Mouse (Mus musculus) lung, postnatal 25 days (tissue): Measurements from ENCODE around the gene Gh.
"Not testable (repeated sequence)": the region's sequence is repeated elsewhere in the genome, so short reads cannot be mapped to it uniquely, and the experiment has no call there.

Experiments used
- DNase-seq: peaks from one replicate; pipeline ENCODE4 v3.0.0; 2022; ENCODE audit warnings: low spot score

Gene Gh

GRCm38 (mm10) chr11:106301765-106302164 lies at the start of gene Gh:
Gene Gh (minus strand): TSS chr11:106301865.
- no peak for DNase-seq

- DNase-seq, result no peak
Observed at GRCm38 (mm10) chr11:106351253-106351652, 49.6 kb upstream of the Gh start.

DNA sequence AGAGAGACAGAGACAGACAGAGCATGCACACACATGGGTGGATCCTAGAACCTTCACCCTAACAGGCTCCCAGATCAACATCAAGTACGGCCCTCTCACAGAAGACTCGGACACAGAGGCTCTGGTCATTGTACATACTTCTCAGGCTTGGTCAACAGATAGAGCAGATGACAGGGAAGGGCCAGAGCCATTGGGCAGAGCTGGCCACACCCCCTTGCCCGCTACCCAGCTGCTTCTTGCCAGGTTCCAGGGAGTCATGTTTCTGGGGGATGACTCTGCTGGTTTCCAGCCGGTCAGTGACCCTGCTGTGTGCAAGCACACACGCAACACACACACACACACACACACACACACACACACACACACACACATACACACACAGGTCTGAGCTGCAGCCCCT lies 49.2 kb upstream of the Gh start:
- DNase-seq, result no peak

- DNase-seq, result no peak
Observed at GRCm38 (mm10) chr11:106349772-106350171, 48.1 kb upstream of the Gh start.

DNA sequence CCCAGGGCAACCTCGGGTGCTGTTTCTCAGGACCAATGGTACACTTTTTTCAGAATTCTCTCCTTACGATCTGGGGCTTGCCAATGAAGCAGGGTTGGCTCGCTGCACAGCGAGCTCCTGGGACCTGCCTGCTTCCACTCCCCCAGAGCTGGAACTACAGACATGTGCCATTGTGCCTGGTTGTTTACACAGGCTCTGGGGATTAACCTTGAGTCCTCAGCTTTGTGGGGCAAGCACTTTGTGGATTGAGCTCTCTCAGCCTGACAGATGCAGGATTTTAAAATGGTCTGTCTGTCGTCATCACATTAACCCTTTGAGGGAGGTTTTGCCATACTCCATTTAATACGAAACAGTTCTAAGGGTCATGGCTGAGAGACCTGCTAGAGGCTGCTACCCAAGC lies 43.2 kb upstream of the Gh start:
- no peak for DNase-seq

GRCm38 (mm10) chr11:106340990-106341520 lies 39.4 kb upstream of the Gh start:
- no peak for DNase-seq

GRCm38 (mm10) chr11:106339323-106339722 lies 37.7 kb upstream of the Gh start:
- DNase-seq, result not testable (repeated sequence)

DNA sequence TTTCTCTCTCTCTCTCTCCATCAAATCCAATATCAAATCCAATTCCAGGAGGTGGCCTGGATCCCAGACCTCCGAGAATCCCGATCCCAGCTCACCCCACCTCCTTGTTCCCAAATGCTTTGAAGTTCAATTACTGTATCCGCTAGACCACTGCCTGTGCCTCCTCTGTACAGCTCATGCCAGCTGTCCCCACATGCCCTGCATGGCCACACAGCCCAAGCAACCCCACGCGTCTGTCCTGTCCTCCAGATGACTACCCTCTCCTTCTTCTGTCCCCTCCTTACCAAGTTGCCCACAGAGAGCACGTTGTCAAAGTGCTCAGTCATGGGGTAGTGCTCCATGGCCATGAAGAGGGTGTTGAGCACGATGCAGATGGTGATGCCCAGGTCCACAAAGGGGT lies 37.2 kb upstream of the Gh start:
- DNase-seq, result no peak

DNA sequence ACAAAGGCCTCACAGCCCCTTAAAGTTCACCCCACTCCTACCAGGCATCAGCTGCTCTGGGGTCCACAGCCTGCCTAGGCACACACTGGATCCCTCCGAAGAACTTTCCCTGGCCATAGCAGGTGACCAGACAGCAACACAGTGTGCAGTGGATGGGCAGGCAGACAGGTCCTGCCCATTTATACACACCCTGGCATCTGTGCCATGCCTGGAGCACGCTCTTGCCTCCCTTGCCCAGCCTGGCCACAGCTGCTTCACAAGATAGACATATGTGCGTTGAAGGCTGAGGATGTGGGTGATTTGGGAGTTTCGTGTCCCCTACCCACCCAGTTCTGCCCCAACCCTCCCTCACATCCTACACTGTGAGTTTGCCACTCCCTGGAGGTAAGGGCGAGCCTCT lies 36.4 kb upstream of the Gh start:
- no peak for DNase-seq

DNA sequence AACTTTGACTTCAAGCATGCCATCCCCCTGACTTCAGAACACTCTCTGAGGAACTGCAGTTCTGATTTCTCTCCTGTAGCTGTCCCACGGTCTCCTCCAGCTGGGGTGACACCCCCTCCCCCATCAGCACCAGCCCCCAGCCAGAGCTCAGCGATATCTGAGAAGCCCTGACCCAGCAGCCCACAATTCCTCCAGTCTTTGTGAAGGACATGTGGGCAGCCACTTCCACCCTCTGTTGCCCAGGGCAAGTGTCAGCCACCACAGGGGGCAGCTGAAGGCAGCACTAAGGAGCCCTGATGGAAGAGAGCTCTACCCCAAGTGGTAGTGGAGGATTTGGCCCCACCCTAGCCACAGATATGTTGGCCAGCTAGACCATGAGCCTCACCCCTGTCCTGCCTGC lies 32.4 kb upstream of the Gh start:
- no peak for DNase-seq

- no peak for DNase-seq
Observed at GRCm38 (mm10) chr11:106332458-106332857, 30.8 kb upstream of the Gh start.

- peak; percentile 64 for DNase-seq
Observed at GRCm38 (mm10) chr11:106329682-106330081, 28.0 kb upstream of the Gh start.

- DNase-seq, result no peak
Observed at GRCm38 (mm10) chr11:106329128-106329527, 27.5 kb upstream of the Gh start.

DNA sequence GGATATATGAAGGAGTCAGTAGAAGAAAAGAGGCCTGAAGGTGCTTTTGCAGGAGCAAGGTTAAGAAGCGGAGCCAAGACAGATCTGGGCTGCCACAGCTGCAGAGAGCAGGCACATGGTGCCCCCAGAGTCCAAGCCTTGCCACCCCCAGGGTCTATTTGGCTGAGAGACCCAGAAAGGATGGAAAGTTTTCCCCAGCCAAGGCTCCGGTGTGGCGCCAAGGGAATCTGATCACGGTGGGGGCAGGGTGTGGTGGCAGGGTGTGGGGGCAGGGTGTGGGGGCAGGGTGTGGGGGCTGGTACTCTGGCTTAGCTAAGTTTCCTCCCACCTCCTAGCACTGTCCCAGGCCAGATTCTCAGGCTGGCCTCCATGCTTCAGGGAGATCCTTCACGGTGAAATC lies 26.9 kb upstream of the Gh start:
- DNase-seq, result no peak

- DNase-seq, result no peak
Observed at GRCm38 (mm10) chr11:106326475-106326874, 24.8 kb upstream of the Gh start.

DNA sequence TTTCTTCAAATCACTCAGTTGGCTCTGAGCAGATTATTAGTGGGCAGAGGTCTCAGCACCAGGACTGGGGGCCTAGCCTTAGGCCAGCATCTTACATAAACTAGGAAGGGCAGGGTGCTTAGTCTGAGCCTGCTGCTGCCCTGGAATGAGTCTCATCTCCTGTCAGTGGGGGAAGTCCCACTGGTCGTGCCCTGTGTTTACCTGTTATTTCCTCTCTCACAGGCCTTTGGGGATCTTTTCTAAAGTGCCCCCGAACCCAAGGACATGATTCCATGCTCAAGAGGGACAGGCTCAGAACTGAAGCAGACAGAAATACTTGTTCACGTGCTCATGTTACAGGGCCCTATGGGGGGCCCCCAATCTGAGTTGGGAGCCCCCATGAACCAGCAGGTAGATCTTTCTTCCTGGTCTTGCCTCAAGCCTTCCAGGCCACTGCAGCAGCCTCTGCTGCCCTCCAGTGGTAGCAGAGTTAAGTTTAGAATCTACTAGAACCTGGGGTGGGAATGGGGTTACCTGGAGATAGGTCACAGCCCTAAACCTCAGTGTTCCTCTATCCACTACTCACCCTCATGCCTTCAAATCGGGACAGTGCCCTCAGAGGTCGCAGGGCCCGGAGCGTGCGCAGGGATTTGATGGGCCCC lies 24.0 kb upstream of the Gh start:
- peak; percentile 69 for DNase-seq

- DNase-seq, result peak; percentile 42
Observed at GRCm38 (mm10) chr11:106324858-106325257, 23.2 kb upstream of the Gh start.

- DNase-seq, result peak; percentile 38
Observed at GRCm38 (mm10) chr11:106318406-106319366, 17.0 kb upstream of the Gh start.

GRCm38 (mm10) chr11:106317801-106318200 lies 16.1 kb upstream of the Gh start:
- no peak for DNase-seq

DNA sequence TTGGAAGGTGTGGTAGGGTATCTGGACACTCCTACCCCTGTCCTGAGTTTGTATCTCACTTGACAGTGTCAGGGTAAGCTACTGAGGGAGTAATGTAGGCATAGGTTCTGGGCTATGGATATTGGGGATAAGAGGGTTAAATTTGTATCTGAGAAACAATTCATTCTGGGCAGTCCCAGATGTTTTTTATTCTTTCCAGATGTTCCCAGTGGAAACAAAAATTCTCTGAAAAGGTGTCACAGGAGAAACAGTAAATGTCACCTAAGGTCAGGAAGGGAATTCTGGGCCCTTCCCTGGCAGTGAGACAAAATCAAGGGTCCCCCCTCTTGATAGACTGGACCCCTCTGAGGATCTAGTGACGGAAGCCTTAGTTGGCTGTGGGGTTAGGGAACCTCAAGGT lies 14.8 kb upstream of the Gh start:
- no peak for DNase-seq

GRCm38 (mm10) chr11:106314333-106314812 lies 12.7 kb upstream of the Gh start, which contains the start of gene Cd79b:
Gene Cd79b (minus strand): TSS chr11:106314762.
- peak; percentile 51 for DNase-seq

- peak; percentile 73 for DNase-seq
Observed at GRCm38 (mm10) chr11:106313533-106313932, 11.9 kb upstream of the Gh start.

DNA sequence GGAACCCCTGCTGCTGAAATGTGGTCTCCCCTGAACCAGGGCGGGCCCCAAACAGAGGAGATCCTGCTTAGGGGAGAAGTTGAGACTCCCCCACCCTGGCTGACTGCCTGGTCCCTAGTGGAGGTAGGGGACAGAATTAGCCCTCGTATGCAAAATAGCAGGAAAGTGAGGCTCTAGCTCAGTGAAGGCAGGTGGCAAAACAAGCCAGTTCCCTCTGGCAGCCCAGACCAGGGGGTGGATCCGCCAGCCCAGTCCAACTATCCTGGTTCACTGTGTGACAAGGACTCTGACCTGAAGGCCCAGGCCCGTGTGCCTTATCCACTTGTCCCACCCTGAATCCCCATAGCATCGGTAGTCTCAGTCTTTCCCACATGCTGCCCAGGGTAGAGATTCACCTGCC lies 8.5 kb upstream of the Gh start:
- peak; percentile 50 for DNase-seq
